Mouse (Mus musculus) monocyte, adult 5-6 weeks (primary cell): ENCODE results near the gene Actr1b. TPM values are rescaled to one million over a fixed set of nuclear protein-coding genes. Genes with fewer than 3 reads are reported as not detected.

Experiments used
- ATAC-seq: fragments of 153-309, 156-312 bp; replicated peaks from 2 replicates; pipeline ENCODE4 v1.8.0; 2017; ENCODE audit warnings: mild to moderate bottlenecking; ENCODE audit not compliant: low TSS enrichment, insufficient number of reproducible peaks, severe bottlenecking, poor library complexity, low FRiP score
- total RNA-seq: library from RNA; stranded (forward); fragments of 200-1000, 200-491, 200-594 nt; gene quantifications from 3 replicates; pipeline ENCODE4 v1.2.3, GENCODE M21; 2017

The Actr1b gene
- total RNA-seq, 1 experiment from 2014 or later = 43.6 TPM

GRCm38 (mm10) chr1:36665934-36666333, 48.3 kb downstream of the Actr1b start:
- ATAC-seq = no peak

- no peak for ATAC-seq
These were observed 49.0 kb downstream of the Actr1b start for GRCm38 (mm10) chr1:36665165-36665723.

GRCm38 (mm10) chr1:36664457-36664856, 49.8 kb downstream of the Actr1b start:
- no peak for ATAC-seq

- no peak for ATAC-seq
These were observed 55.4 kb downstream of the Actr1b start for GRCm38 (mm10) chr1:36658621-36659399.

- ATAC-seq = no peak
These were observed 56.4 kb downstream of the Actr1b start for GRCm38 (mm10) chr1:36657658-36658415.

GRCm38 (mm10) chr1:36656233-36656632, 58.0 kb downstream of the Actr1b start:
- ATAC-seq = no peak

- ATAC-seq = no peak
These were observed 59.2 kb downstream of the Actr1b start for GRCm38 (mm10) chr1:36655039-36655438.

Other genes with a start within 250 kb of the Actr1b start
- gene Cnnm4, start 242.8 kb downstream of the Actr1b start, total RNA-seq = 16.4 to 17.0 TPM (median 17.0 TPM) in 3 replicates
- 3.9 to 11.4 TPM (median 6.2 TPM) in 3 replicates for gene Cnnm3, start 202.6 kb downstream of the Actr1b start, total RNA-seq
- gene Ankrd23, start 177.5 kb downstream of the Actr1b start, total RNA-seq = 9.4 to 21.2 TPM (median 19.1 TPM) in 3 replicates
- gene Gm42417, start 175.0 kb downstream of the Actr1b start, total RNA-seq = not detected in 3 replicates
- gene Ankrd39, start 167.0 kb downstream of the Actr1b start, total RNA-seq = 4.9 to 7.9 TPM (median 7.6 TPM) in 3 replicates
- 7.7 to 16.7 TPM (median 7.8 TPM) in 3 replicates for gene Sema4c, start 156.1 kb downstream of the Actr1b start, total RNA-seq
- not detected in 3 replicates for gene Fam178b, start 31.2 kb downstream of the Actr1b start, total RNA-seq
- 276 to 385 TPM (median 284 TPM) in 3 replicates for gene Cox5b, start 23.0 kb downstream of the Actr1b start, total RNA-seq
- gene 4933424G06Rik, start 4.3 kb downstream of the Actr1b start, total RNA-seq = not detected in 3 replicates
- gene Zap70, start 47.4 kb upstream of the Actr1b start, total RNA-seq = 14.5 to 81.6 TPM (median 14.9 TPM) in 3 replicates
- 29.0 to 54.6 TPM (median 37.3 TPM) in 3 replicates for gene Tmem131, start 229.2 kb upstream of the Actr1b start, total RNA-seq